ENCODE assay signal across 20 mouse cellular contexts in genomic region chr16:21710321-21710720, GRCm38 (mm10). TPM values are rescaled to one million over a fixed set of nuclear protein-coding genes. Genes with fewer than 3 reads are reported as not detected.
DNase-seq lines count a peak whose midpoint lies in the region; ATAC-seq and TF ChIP-seq lines count a peak whose summit lies in the region.
"Had no signal": no experiment of that assay in that cellular context is flagged by ENCODE, and none has a peak within 500 bp of the region (broad histone marks: within the 10 kb centered on the region; RNA-seq: fewer than 3 reads in every experiment).

No protein-coding gene starts in this region.

- TF ChIP-seq CTCF in lung, adult 2 months (IDR thresholded peaks at IDR 0.05; ENCODE audit: insufficient read depth, low read length), result no peak
- no peak for TF ChIP-seq CTCF in heart, postnatal 0 days (IDR thresholded peaks at IDR 0.05; ENCODE audit: low read depth)

- peak overlapping the region; percentile 50 for H3K27ac ChIP-seq in heart, embryonic 11.5 days (ENCODE audit: low read depth, low read length)
- H3K27ac ChIP-seq in heart, postnatal 0 days (ENCODE audit: low read depth), result peak overlapping the region; percentile 41; the same call in 1 of the 2 replicates
- H3K27ac ChIP-seq in intestine, embryonic 16.5 days (ENCODE audit: low read length), result no peak overlapping the region
- H3K27ac ChIP-seq: hindbrain, embryonic 14.5 days; kidney, postnatal 0 days; layer of hippocampus, adult 2 months; liver, embryonic 12.5 days had no signal

- no peaks in the 10 kb centered on the region for H3K36me3 ChIP-seq in heart, embryonic 11.5 days (ENCODE audit: control insufficient read depth, insufficient read depth, low read length)
- H3K36me3 ChIP-seq in heart, postnatal 0 days (replicated peaks; ENCODE audit: control insufficient read depth, insufficient read depth, low read length), result no peaks in the 10 kb centered on the region
- no peaks in the 10 kb centered on the region for H3K36me3 ChIP-seq in intestine, embryonic 16.5 days (ENCODE audit: control insufficient read depth, insufficient read depth, low read length)
- H3K36me3 ChIP-seq: liver, embryonic 12.5 days had no signal

- 0 out of 2 replicates have a peak, but pooled peaks have one; percentile 7 for ATAC-seq in heart, embryonic 11.5 days (replicated peaks; ENCODE audit: insufficient number of reproducible peaks, low FRiP score, low TSS enrichment)
- peak; percentile 49; the same call in 1 of the 2 replicates for ATAC-seq in heart, postnatal 0 days (ENCODE audit: insufficient read depth, low read depth)
- no peak for ATAC-seq in intestine, embryonic 16.5 days
- ATAC-seq: activated CD4-positive, CD25-positive, alpha-beta regulatory T cell, adult 4 months; CD4-positive, CD25-positive, alpha-beta regulatory T cell, adult 4 months; forebrain, embryonic 16.5 days; intestine, postnatal 0 days; liver, embryonic 12.5 days had no signal

- no peak overlapping the region for H3K4me3 ChIP-seq in heart, embryonic 11.5 days (ENCODE audit: low read depth, low read length)
- no peak overlapping the region for H3K4me3 ChIP-seq in lung, adult 2 months (replicated peaks; ENCODE audit: extremely low read depth, low read depth, low read length)
- no peak overlapping the region for H3K4me3 ChIP-seq in heart, postnatal 0 days (ENCODE audit: low read depth, low read length)
- H3K4me3 ChIP-seq in intestine, embryonic 16.5 days (ENCODE audit: low read length), result no peak overlapping the region
- H3K4me3 ChIP-seq: erythroblast, embryonic 14.5 days; layer of hippocampus, adult 2 months; liver, embryonic 12.5 days had no signal

- TF ChIP-seq EP300 in heart, postnatal 0 days (IDR thresholded peaks at IDR 0.05; ENCODE audit: low read depth), result no peak

- H3K9me3 ChIP-seq in heart, embryonic 11.5 days (replicated peaks; ENCODE audit: control insufficient read depth, low read length), result no peaks in the 10 kb centered on the region
- no peaks in the 10 kb centered on the region for H3K9me3 ChIP-seq in heart, postnatal 0 days (replicated peaks; ENCODE audit: control insufficient read depth, low read length)
- H3K9me3 ChIP-seq in intestine, embryonic 16.5 days (ENCODE audit: control insufficient read depth, low read length), result no peaks in the 10 kb centered on the region
- H3K9me3 ChIP-seq: liver, embryonic 12.5 days had no signal

- no peak overlapping the region for H3K9ac ChIP-seq in heart, embryonic 11.5 days (ENCODE audit: low read depth, low read length)
- no peak overlapping the region; the same call in 1 of the 2 replicates for H3K9ac ChIP-seq in heart, postnatal 0 days (replicated peaks; ENCODE audit: low read depth, low read length)
- no peak overlapping the region for H3K9ac ChIP-seq in intestine, embryonic 16.5 days (ENCODE audit: low read depth, low read length)
- H3K9ac ChIP-seq: hindbrain, embryonic 14.5 days; liver, embryonic 12.5 days had no signal

- no peak for TF ChIP-seq POLR2A in lung, adult 2 months (IDR thresholded peaks at IDR 0.05; ENCODE audit: borderline replicate concordance, extremely low read depth, low read depth, low read length)

- WGBS in heart, embryonic 11.5 days (ENCODE audit: insufficient replicate concordance), result 10% methylated on average over 2 of the region's 2 CpGs
- WGBS in lung, adult 2 months, result 25% methylated on average over 2 of the region's 2 CpGs
- WGBS in heart, postnatal 0 days, result 2% methylated on average over 2 of the region's 2 CpGs
- WGBS in intestine, embryonic 16.5 days, result 33% methylated on average over 2 of the region's 2 CpGs

- H3K4me1 ChIP-seq in heart, embryonic 11.5 days (ENCODE audit: control insufficient read depth, insufficient read depth, low read length), result 0 out of 2 replicates have a peak, but pooled peaks cover 2% of the 10 kb centered on the region
- H3K4me1 ChIP-seq in lung, adult 2 months (ENCODE audit: control insufficient read depth, insufficient read depth, low read length), result no peaks in the 10 kb centered on the region
- H3K4me1 ChIP-seq in heart, postnatal 0 days (ENCODE audit: control insufficient read depth, insufficient read depth), result no peaks in the 10 kb centered on the region
- H3K4me1 ChIP-seq in intestine, embryonic 16.5 days (ENCODE audit: control insufficient read depth, insufficient read depth, low read length), result no peaks in the 10 kb centered on the region
- H3K4me1 ChIP-seq: liver, embryonic 12.5 days had no signal

- peak; percentile 14 for DNase-seq in adrenal gland, postnatal 10 days
- no peak for DNase-seq in adrenal gland, postnatal 25 days
- DNase-seq in heart, adult 8-10 months (ENCODE audit: low spot score), result no peak
- peak; percentile 22 for DNase-seq in lung, postnatal 36 days
- DNase-seq in lung, adult 2 months, result no peak
- DNase-seq in heart, postnatal 0 days (ENCODE audit: low spot score), result peak; percentile 47
- DNase-seq: cerebellum, adult 9-11 months; thymus, postnatal 4 days had no signal

- no peaks in the 10 kb centered on the region for H3K27me3 ChIP-seq in heart, embryonic 11.5 days (ENCODE audit: control insufficient read depth, insufficient read depth, low read length)
- H3K27me3 ChIP-seq in heart, postnatal 0 days (ENCODE audit: control insufficient read depth, insufficient read depth, low read length), result no peaks in the 10 kb centered on the region
- H3K27me3 ChIP-seq in intestine, embryonic 16.5 days (replicated peaks; ENCODE audit: control insufficient read depth, insufficient read depth, low read length), result no peaks in the 10 kb centered on the region

- H3K4me2 ChIP-seq in heart, embryonic 11.5 days, result no peak overlapping the region
- H3K4me2 ChIP-seq in heart, postnatal 0 days (ENCODE audit: low read depth, low read length), result no peak overlapping the region
- H3K4me2 ChIP-seq in intestine, embryonic 16.5 days (ENCODE audit: low read depth, low read length), result no peak overlapping the region
- H3K4me2 ChIP-seq: hindbrain, embryonic 14.5 days; liver, embryonic 12.5 days had no signal

RNA-seq across cellular contexts. Expression of gene 2510009E07Rik, which starts 15.9 kb away (rescaled TPM):
- 10 to 100 TPM; 16.6 to 22.2 TPM for total RNA-seq in adrenal gland, postnatal 10 days (2021)
- total RNA-seq in adrenal gland, postnatal 25 days (2021), result 16.2 and 24.8 TPM in 2 replicates
- 15.7 and 19.7 TPM in 2 replicates for polyA plus RNA-seq in heart, embryonic 11.5 days (2014; fragmentation: Nextera tagmentation; extraction: Ambion mirVana)
- 10 to 100 TPM; 19.6 to 28.6 (median 24.4) TPM for total RNA-seq in heart, adult 8-10 months (2022)
- polyA plus RNA-seq in lung, adult 2 months (2012; rRNA removed), result 20.9 and 22.5 TPM in 2 replicates
- 27.2 and 32.2 TPM in 2 replicates for total RNA-seq in heart, postnatal 0 days (2014; rRNA removed; ENCODE audit: low replicate concordance)
- 18.4 and 20.0 TPM in 2 replicates for polyA plus RNA-seq in heart, postnatal 0 days (2015; fragmentation: Nextera tagmentation; extraction: Ambion mirVana)
- 12.8 and 13.9 TPM in 2 replicates for polyA plus RNA-seq in intestine, embryonic 16.5 days (2015; fragmentation: Nextera tagmentation; extraction: Ambion mirVana)
- total RNA-seq: MEL had no signal
- polyA plus RNA-seq: erythroblast, embryonic 14.5 days had no signal

Comparison
In these comparisons a context has a peak if more than half of its experiments do, and no peak if none do; other contexts are left out.
1. DNase-seq: peak in adrenal gland, postnatal 10 days (single experiment), lung, postnatal 36 days (single experiment) and heart, postnatal 0 days (single experiment); none in adrenal gland, postnatal 25 days (single experiment), heart, adult 8-10 months (single experiment) and lung, adult 2 months (single experiment).